Mouse (Mus musculus): ENCODE data around the gene Mrps26. TPM values are rescaled to one million over a fixed set of nuclear protein-coding genes. Genes with fewer than 3 reads are reported as not detected.

Gene Mrps26
- total RNA-seq, 2 experiments from 2014 or later: 67.1 to 73.0 TPM

DNA sequence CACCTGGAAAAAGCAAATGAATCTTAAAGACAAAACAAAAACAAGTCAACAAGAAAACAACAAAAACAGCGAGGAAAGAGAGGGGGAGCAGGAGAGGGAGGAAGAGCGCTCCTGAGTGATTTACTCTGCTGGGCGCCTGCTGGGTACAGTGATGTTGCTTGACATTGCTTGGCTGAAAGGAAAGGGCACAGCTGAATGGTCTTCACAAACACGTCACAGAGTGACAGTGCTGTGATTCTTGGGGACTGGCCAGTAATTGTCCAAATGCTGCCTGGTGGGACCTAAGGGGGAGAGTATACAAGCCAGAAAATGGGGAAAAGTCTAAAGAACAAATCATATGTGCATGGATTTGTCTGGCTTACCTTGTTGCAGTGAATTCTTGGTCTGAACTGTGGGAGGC is 38.7 kb downstream of the Mrps26 start:
- intact Hi-C loops (cut with DNase I): no loop called here
- DNase-seq (ENCODE audit: extremely low spot score in 1 of 2, low spot score in 2 of 2): no peak

DNA sequence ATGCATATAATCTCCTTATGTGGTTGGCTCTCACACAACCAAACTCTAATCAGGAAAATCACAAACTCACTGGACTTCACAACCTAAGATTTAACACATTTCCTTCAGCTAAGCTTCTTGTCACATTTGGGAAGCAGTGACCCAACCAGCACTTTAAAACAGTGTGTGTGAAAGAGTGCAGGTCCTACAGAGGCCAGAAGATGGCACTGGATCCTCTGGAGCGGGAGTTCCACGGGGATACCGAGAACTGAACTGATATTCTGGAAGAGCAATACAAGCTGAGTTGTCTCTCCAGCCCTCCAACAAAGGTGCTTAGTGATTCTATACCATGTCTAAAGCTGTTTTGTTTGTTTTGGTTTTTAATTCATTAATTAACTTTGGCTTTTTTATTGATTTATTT is 49.5 kb downstream of the Mrps26 start:
- DNase-seq (ENCODE audit: extremely low spot score in 1 of 2, low spot score in 2 of 2): no peak
- intact Hi-C loops (cut with DNase I): no loop called here

Small RNAs within 50 kb of the gene (microRNA-seq; reads per million reads assigned to microRNA genes)
- gene Gm23876: not detected

Other genes starting within 250 kb of the Mrps26 start
- 10 to 100 TPM; 16.9 to 20.9 TPM for gene Cpxm1, start 166.2 kb upstream of the Mrps26 start, total RNA-seq (2021)
- not detected for gene Gm28372, start 158.5 kb upstream of the Mrps26 start, total RNA-seq (2021)
- not detected for gene 1700020A23Rik, start 158.5 kb upstream of the Mrps26 start, total RNA-seq (2021)
- gene Tmem239, start 157.3 kb upstream of the Mrps26 start, total RNA-seq (2021): not detected
- gene Vps16, start 139.4 kb upstream of the Mrps26 start, total RNA-seq (2021): 100 to 1,000 TPM in 1 of 2 experiments, 10 to 100 TPM in 1; 83.9 to 105 TPM
- gene Pced1a, start 139.0 kb upstream of the Mrps26 start, total RNA-seq (2021): 10 to 100 TPM; 22.8 to 23.4 TPM
- 100 to 1,000 TPM; 257 to 262 TPM for gene Ptpra, start 113.5 kb upstream of the Mrps26 start, total RNA-seq (2021)
- gene Oxt, start 12.4 kb downstream of the Mrps26 start, total RNA-seq (2021): under 1 TPM in 1 of 2 experiments, not detected in 1; 0.84 TPM
- gene Avp, start 18.8 kb downstream of the Mrps26 start, total RNA-seq (2021): 1 to 10 TPM in 1 of 2 experiments, under 1 TPM in 1; 0.77 to 1.8 TPM
- gene Fastkd5, start 66.3 kb downstream of the Mrps26 start, total RNA-seq (2021): 1 to 10 TPM; 8.0 TPM
- 1 to 10 TPM; 8.5 to 8.7 TPM for gene Ubox5, start 66.3 kb downstream of the Mrps26 start, total RNA-seq (2021)
- 10 to 100 TPM; 45.3 to 46.8 TPM for gene Lzts3, start 79.1 kb downstream of the Mrps26 start, total RNA-seq (2021)
- 10 to 100 TPM; 59.7 to 72.2 TPM for gene Ddrgk1, start 100.9 kb downstream of the Mrps26 start, total RNA-seq (2021)
- gene Itpa, start 103.9 kb downstream of the Mrps26 start, total RNA-seq (2021): 10 to 100 TPM; 42.2 to 48.9 TPM
- gene Slc4a11, start 133.8 kb downstream of the Mrps26 start, total RNA-seq (2021): under 1 TPM; 0.39 to 0.58 TPM

All from left cerebral cortex, postnatal 10 days (tissue).